Mouse (Mus musculus): ENCODE measurements around the gene Usp25. TPM values are rescaled to one million over a fixed set of nuclear protein-coding genes. Genes with fewer than 3 reads are reported as not detected.

The Usp25 gene
- polyA plus RNA-seq, 1 experiment from 2014 or later: 63.9 TPM

DNA sequence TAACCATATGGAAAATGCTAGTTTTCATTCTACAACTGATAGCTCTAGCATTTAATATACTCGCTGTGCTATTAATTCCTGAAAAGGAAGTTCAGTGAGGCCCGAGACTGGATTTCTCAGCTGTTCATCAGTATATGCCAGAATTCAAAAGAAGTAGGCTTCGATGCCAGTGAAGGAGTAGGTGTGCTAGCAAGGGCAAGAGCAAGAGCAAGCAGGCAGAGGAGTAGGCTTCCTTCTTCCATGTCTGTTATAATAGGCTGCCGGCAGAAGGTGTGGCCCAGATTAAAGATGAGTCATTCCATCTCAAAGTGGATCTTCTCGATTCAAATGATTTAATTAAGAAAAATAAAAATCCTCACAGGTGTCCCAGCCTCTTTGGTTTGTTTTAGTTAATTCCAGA is 30.0 kb downstream of the Usp25 start:
- no peaks in the 10 kb centered on the region for H3K27me3 ChIP-seq (replicated peaks)
- no peak for ATAC-seq
- no peak overlapping the region for H3K27ac ChIP-seq
- H3K9ac ChIP-seq: no peak overlapping the region
- H3K4me3 ChIP-seq: no peak overlapping the region
- no peaks in the 10 kb centered on the region for H3K9me3 ChIP-seq (replicated peaks)
- WGBS (ENCODE audit: insufficient replicate concordance): 89% methylated on average over 5 of the region's 5 CpGs
- H3K36me3 ChIP-seq: peaks cover 78% of the 10 kb centered on the region
- H3K4me2 ChIP-seq: no peak overlapping the region
- peaks cover 25% of the 10 kb centered on the region for H3K4me1 ChIP-seq

DNA sequence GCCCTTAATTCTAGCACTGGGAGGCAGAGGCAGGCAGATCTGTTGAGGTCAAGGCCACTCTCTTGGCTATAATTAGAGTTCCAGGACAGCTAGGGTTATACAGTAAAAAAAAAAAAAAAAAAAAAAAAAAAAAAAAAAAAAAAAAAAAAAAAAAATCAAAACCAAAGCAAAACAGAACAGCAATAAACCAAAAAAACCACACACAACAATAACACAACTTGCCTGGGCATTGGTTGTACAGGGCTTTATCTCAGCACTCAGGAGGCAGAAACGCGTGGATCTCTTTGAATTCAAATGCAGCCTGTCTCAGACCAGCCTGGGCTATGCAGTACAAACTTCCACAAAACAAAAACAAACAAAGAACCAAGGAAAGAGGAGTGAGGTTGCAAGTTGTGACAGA is 40.7 kb downstream of the Usp25 start:
- Histone ChIP-seq H3K9me3 (replicated peaks) (no peaks in the 10 kb centered on the region), H3K9ac (no peak overlapping the region), H3K4me3 (no peak overlapping the region), H3K36me3 (peaks cover 67% of the 10 kb centered on the region), H3K27me3 (replicated peaks) (no peaks in the 10 kb centered on the region), H3K27ac (no peak overlapping the region), H3K4me2 (no peak overlapping the region), H3K4me1 (peaks cover 8% of the 10 kb centered on the region)
- ATAC-seq: no peak
- 98% methylated on average over 2 of the region's 2 CpGs for WGBS (ENCODE audit: insufficient replicate concordance)

DNA sequence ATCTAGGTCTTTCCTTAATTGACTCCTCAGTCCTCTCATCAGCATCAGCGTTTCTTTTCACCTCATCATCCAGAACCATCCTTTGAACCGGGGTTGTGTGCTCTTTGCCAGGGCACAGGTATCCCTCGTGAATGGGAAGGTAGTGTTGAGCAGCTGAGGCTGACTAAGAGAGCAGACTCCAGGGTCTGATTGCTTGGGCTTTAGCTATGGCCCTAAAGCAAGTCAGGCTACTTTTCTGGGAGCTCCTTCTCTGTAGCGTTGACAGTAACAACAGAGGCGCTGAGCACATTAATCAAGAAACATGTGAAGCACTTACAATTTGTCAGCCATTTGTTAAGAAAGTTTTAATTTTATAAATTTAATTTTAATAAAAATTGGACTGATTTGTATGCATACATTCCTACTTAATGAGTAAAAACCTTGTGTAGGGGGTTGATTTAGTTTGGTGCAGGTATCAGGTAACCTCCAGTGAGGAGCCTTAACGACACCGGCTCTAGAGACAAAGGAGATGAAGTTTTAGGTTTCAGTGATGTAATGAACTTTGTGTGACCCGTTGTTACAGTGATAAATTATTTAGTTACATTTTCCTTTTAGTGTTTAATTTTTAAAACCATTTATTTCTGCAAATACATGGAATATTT is 42.1 kb downstream of the Usp25 start:
- H3K36me3 ChIP-seq: peaks cover 63% of the 10 kb centered on the region

DNA sequence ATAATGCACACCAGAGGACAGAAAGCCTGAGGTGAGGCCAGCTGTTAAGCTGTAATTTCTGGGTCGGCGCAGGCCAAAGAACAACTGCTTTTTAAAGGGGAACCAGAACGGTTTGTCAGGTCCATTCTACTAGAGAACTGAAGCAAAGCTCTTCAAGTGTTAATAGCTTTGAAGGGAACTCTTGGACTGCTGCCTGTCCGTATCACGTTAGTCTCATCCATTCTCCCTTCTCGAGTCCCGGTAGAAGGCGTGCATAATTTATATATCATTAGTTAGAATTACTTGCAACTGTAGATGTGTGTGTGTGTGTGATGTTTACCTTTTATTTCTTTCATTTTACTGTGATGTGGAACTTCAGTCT is 42.6 kb downstream of the Usp25 start:
- H3K27me3 ChIP-seq (replicated peaks): no peaks in the 10 kb centered on the region
- no peak overlapping the region for H3K4me2 ChIP-seq
- peaks cover 18% of the 10 kb centered on the region for H3K4me1 ChIP-seq
- H3K9me3 ChIP-seq (replicated peaks): no peaks in the 10 kb centered on the region
- H3K9ac ChIP-seq: no peak overlapping the region
- peaks cover 64% of the 10 kb centered on the region for H3K36me3 ChIP-seq
- H3K27ac ChIP-seq: no peak overlapping the region
- ATAC-seq: no peak
- 90% methylated on average over 8 of the region's 8 CpGs for WGBS (ENCODE audit: insufficient replicate concordance)
- no peak overlapping the region for H3K4me3 ChIP-seq

More for the DNA sequence above, 42.1 kb downstream of the Usp25 start:
- no peak for ATAC-seq
- 90% methylated on average over 8 of the region's 8 CpGs for WGBS (ENCODE audit: insufficient replicate concordance)
- Histone ChIP-seq H3K4me1 (peaks cover 18% of the 10 kb centered on the region), H3K4me2 (no peak overlapping the region), H3K4me3 (no peak overlapping the region), H3K9ac (no peak overlapping the region), H3K9me3 (replicated peaks) (no peaks in the 10 kb centered on the region), H3K27me3 (replicated peaks) (no peaks in the 10 kb centered on the region), H3K27ac (no peak overlapping the region)

DNA sequence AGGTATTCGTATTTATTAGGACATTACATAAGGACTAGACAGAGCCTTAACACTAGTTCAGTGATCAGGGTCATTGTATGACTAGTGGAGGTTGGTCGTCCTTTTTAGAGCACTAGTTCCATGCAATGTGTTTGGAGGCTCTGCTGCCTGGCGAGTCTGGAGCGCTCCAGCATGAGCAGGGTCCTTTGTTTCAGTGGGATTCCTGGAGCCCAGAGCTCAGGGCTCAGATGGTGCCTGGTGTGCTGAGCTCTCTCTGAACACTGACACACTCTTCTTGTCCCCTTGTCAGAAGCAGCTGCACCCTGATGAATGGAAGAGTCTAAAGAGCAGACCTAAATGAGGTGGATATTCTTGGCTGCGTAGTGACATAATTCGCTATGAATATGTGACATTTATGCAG is 45.1 kb downstream of the Usp25 start:
- 88% methylated on average over 6 of the region's 6 CpGs for WGBS (ENCODE audit: insufficient replicate concordance)
- no peaks in the 10 kb centered on the region for H3K27me3 ChIP-seq (replicated peaks)
- H3K4me1 ChIP-seq: peaks cover 18% of the 10 kb centered on the region
- H3K36me3 ChIP-seq: peaks cover 69% of the 10 kb centered on the region
- H3K4me3 ChIP-seq: no peak overlapping the region
- no peak overlapping the region for H3K27ac ChIP-seq
- H3K9me3 ChIP-seq (replicated peaks): no peaks in the 10 kb centered on the region
- H3K4me2 ChIP-seq: no peak overlapping the region
- no peak overlapping the region for H3K9ac ChIP-seq
- ATAC-seq: no peak

DNA sequence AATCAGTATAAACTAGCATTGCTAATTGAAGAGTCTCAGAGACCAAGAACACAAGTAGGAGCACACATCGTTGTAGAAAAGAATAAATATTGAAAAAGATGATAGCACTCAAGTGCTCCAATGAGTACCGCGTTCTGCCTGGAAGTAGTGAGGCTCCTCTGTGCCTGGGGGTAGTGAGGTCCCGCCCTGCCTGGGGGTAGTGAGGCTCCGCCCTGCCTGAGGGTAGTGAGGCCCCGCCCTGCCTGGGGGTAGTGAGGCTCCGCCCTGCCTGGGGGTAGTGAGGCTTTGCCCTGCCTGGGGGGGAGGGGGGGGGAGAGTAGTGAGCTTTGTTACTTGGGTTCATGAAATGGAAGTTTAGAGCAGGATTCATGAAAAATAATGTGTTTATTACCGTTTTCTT is 46.7 kb downstream of the Usp25 start:
- Histone ChIP-seq H3K36me3 (peaks cover 75% of the 10 kb centered on the region), H3K4me3 (no peak overlapping the region), H3K4me2 (no peak overlapping the region), H3K4me1 (peaks cover 18% of the 10 kb centered on the region), H3K9me3 (replicated peaks) (no peaks in the 10 kb centered on the region), H3K27me3 (replicated peaks) (no peaks in the 10 kb centered on the region), H3K9ac (no peak overlapping the region), H3K27ac (peak overlapping the region; percentile 54; the same call in 1 of the 2 replicates)
- peak; percentile 100 for ATAC-seq
- 51% methylated on average over 8 of the region's 8 CpGs for WGBS (ENCODE audit: insufficient replicate concordance)

DNA sequence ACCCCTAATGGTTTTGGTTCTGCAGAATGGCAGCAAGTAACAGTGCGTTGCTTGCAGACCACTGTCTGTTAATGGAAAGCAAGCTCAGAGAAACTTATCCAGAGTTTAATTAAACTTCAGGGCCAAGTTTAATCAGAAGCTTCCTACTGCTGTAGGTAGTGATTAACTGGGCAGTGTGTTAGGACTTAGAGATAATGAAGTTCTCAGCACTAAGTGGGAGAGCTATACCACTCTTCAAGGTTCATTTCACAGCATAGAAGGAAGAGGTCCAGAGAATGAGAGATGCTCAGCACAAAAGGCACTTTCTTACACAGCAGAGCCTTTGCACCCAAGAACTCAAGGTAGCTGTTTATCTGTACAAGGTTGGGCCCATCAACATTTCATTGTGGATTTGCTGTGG is 50.4 kb downstream of the Usp25 start:
- peaks cover 88% of the 10 kb centered on the region for H3K36me3 ChIP-seq

DNA sequence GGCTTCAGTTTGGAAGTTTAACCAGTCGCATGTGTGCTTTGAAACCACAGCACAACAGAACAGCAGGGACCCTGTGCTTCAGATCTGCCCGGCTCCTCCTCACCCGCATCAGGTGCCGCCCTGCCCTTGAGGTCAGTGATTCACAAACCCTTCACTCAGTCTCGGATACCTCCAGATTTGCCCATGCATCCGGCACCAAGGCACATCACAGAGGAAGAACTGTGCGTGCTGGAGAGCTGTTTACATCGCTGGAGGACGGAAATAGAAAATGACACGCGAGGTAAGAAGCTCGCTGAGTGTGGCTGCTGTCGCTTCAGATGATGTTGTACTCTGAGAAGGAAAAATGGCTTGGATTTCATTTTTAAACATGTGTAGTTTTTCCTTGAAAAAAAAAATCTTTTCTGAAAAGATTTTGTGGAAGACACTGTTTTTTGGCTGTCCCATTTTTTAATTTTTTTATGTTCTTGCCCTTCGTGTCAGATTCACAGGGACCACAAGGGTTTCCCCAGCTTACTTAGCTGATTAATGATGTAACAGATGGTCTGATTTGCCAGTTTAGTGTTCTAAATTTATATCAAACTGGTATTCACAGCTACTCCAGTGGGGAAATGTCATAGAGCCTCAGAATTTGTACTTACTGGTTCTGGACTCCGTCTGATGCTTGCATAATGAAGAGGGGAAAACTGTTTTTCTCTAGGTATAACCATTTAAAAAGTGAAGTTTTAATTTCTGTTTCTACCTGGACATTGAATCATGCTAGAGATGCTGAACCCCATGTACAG is 63.6 kb downstream of the Usp25 start:
- Histone ChIP-seq H3K9me3 (replicated peaks) (no peaks in the 10 kb centered on the region), H3K4me2 (no peak overlapping the region), H3K36me3 (peaks cover 83% of the 10 kb centered on the region), H3K9ac (no peak overlapping the region), H3K4me3 (no peak overlapping the region), H3K27me3 (replicated peaks) (no peaks in the 10 kb centered on the region), H3K4me1 (no peaks in the 10 kb centered on the region), H3K27ac (no peak overlapping the region)
- ATAC-seq: no peak
- 91% methylated on average over 15 of the region's 15 CpGs for WGBS (ENCODE audit: insufficient replicate concordance)

More for the DNA sequence above, 50.4 kb downstream of the Usp25 start:
- Histone ChIP-seq H3K4me3 (no peak overlapping the region), H3K4me1 (peaks cover 13% of the 10 kb centered on the region), H3K9me3 (replicated peaks) (no peaks in the 10 kb centered on the region), H3K9ac (no peak overlapping the region), H3K27ac (no peak overlapping the region), H3K27me3 (replicated peaks) (no peaks in the 10 kb centered on the region), H3K4me2 (no peak overlapping the region)
- no peak for ATAC-seq
- 93% methylated on average over 1 of the region's 1 CpGs for WGBS (ENCODE audit: insufficient replicate concordance)

DNA sequence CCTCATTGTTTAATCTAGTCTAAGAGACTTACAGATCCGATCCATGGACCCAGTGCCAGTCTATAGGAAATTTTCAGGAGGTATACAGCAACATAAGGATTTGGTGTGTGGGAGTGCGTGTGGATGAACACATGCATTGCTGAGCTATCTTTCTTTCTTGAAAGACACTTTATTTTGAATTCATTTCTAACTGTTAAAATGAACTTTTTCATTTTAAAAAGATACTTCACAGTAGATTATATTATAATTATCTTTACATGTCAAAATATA is 64.2 kb downstream of the Usp25 start:
- no peak overlapping the region for H3K9ac ChIP-seq
- no peaks in the 10 kb centered on the region for H3K27me3 ChIP-seq (replicated peaks)
- H3K4me2 ChIP-seq: no peak overlapping the region
- peaks cover 83% of the 10 kb centered on the region for H3K36me3 ChIP-seq
- no peak for ATAC-seq
- H3K27ac ChIP-seq: no peak overlapping the region
- no peaks in the 10 kb centered on the region for H3K4me1 ChIP-seq
- no peak overlapping the region for H3K4me3 ChIP-seq
- 90% methylated on average over 2 of the region's 2 CpGs for WGBS (ENCODE audit: insufficient replicate concordance)
- H3K9me3 ChIP-seq (replicated peaks): no peaks in the 10 kb centered on the region

DNA sequence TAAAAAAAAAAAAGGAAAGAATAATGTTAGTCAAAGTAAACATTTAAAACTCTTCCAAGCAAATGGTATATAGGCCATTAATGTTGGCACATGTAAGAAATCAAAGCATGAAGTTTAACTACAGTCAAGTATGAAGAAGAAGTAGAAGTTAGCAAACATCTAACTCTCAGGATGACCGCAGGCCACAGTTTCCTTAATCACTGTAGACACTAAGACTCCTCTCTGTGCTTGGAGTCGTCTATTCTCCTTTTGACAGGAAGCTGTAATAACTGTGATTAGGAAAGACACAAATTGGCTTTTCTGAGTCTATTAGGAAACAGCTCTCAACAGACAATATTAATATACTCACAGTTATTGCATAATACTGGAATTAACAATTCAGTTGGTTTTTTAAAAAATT is 70.6 kb downstream of the Usp25 start:
- Histone ChIP-seq H3K27ac (no peak overlapping the region), H3K27me3 (replicated peaks) (no peaks in the 10 kb centered on the region), H3K4me2 (no peak overlapping the region), H3K4me1 (no peaks in the 10 kb centered on the region), H3K4me3 (no peak overlapping the region), H3K9ac (no peak overlapping the region), H3K9me3 (replicated peaks) (no peaks in the 10 kb centered on the region), H3K36me3 (peaks cover 91% of the 10 kb centered on the region)
- 63% methylated on average over 2 of the region's 2 CpGs for WGBS (ENCODE audit: insufficient replicate concordance)
- ATAC-seq: no peak

DNA sequence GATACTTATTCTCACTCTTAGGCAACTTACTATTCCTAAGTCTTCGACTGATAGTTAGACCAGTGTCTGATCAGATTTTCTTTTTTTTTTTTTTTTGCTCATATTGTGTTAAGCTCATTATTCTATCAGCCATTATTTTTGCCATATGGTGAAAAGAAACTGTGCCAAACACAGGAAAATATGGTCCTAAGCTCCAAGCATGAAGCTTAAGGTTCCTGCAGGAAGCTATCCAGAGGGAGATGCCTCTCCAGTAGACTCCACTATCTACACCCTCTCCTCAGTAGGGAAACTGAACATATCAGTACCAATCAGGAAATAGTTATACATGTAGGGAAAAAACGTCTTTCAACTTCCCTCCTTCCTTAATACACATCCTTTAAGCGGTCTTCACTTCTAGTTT is 76.3 kb downstream of the Usp25 start:
- H3K9me3 ChIP-seq (replicated peaks): no peaks in the 10 kb centered on the region
- no peak overlapping the region for H3K9ac ChIP-seq
- H3K36me3 ChIP-seq: peaks cover 91% of the 10 kb centered on the region
- ATAC-seq: no peak
- no peak overlapping the region for H3K27ac ChIP-seq
- H3K27me3 ChIP-seq (replicated peaks): no peaks in the 10 kb centered on the region
- H3K4me1 ChIP-seq: no peaks in the 10 kb centered on the region
- no peak overlapping the region for H3K4me2 ChIP-seq
- WGBS (ENCODE audit: insufficient replicate concordance): 83% methylated on average over 3 of the region's 3 CpGs
- H3K4me3 ChIP-seq: no peak overlapping the region

DNA sequence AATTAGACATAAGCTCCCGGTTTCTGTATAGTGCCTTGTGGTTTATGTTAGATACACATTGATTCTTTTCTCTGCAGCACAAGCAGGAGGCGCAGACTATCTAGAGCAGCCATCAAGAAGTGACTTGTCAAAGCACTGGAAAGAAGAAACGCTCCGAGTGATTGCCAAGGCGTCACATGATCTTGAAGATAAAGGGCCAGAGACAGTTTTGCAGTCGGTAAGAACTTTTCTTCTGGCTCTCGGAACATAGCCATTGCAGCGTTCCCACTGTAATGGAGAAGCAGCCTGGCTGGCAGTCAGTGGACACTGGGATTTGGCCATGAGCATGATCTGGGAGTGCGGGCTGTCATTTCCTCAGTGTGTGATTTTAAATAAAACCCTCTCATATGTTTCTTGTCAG is 80.0 kb downstream of the Usp25 start:
- no peak for ATAC-seq
- peaks cover 84% of the 10 kb centered on the region for H3K36me3 ChIP-seq

More for the DNA sequence above, 80.0 kb downstream of the Usp25 start:
- Histone ChIP-seq H3K27me3 (replicated peaks) (no peaks in the 10 kb centered on the region), H3K4me3 (no peak overlapping the region), H3K4me2 (no peak overlapping the region), H3K4me1 (no peaks in the 10 kb centered on the region), H3K9me3 (replicated peaks) (no peaks in the 10 kb centered on the region), H3K9ac (no peak overlapping the region), H3K27ac (no peak overlapping the region)
- WGBS (ENCODE audit: insufficient replicate concordance): 77% methylated on average over 9 of the region's 9 CpGs

Measured in liver, embryonic 12.5 days (tissue).